Mouse (Mus musculus): Measurements from ENCODE around the gene Rassf3. TPM values are rescaled to one million over a fixed set of nuclear protein-coding genes. Genes with fewer than 3 reads are reported as not detected.

Gene Rassf3
- 23.1 and 26.2 TPM in 2 replicates for polyA plus RNA-seq (2012; rRNA removed; ENCODE audit: low replicate concordance)

DNA sequence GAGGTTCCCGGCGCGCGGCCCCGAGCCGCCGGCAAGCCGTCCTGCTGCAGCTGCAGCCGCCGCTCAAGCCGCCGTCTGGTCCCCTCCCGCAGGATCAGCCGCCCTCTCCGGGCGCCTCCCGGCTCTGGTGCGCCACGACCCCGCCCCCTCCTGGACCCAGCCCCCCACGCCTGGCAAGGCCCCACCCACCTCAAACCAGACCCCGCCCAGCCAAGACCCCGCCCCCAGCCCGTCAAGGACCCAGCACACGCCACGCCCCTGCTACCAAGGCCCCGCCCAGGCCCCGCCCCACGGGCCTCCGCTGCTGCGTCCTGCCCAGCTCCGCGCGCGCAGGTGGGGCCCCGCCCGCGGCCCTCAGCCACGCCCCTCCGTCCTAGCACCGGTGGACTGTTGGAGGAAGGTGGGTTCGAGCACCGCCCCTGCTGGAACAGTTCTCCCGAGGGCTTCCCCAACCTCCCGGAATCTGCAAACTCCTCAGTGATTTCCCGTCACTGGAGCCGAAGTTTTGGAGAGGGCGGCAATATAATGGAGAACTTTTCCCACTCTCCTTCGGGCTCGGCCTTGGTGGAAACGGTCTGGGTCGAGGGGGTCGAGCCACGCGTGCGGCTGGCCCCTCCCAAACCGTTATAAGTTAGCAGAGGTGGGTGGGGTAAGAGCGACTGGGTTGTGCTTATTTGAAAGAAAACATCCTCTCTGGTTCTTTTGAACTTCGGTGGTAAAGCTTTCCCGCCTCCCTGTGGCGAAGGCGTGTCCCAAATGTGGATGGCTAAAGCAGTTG lies at the start of gene Rassf3:
Rassf3 (minus strand) TSS at position 158 of the 778 bp plus-strand sequence.

DNA sequence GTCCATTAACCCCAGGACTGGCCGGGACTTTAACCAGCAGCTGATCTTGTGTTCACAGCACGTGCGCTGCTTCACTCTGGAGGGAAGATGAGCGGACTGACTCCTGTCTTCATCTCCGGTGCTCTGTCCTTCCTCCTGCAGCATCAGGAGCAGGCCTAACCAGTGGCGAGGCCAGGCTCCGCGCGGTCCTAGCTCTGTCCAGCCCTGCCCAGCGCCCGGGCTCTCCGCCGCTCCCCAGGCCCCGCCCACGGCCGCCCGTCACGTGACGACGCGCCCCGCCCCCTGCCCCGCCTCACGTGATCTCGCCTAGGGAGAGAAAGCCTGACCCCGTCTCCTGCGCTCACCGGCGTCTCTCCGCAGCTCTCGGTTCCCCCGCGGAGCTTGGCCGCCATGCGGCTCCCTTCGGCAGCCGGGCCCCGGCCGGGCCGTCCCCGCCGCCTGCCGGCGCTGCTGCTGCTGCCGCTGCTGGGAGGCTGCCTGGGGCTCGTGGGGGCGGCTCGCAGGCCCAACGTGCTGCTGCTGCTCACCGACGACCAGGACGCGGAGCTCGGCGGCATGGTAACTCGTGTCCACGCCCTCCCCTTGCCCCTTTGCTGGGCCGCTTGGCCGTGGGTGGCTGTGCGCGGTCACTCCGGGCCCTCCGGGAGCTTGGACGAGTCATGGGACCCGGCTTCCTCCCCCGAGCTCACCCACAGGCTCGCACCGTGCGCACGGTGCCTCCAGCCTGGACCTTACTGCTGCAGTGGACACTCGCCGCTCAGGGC lies 111.2 kb downstream of the Rassf3 start, which contains the start of gene Gns:
Gns (plus strand) TSS at position 290 of the 764 bp plus-strand sequence.

Other genes starting within 250 kb of the Rassf3 start
- 1.7 and 2.4 TPM in 2 replicates for gene Tbc1d30, start 125.1 kb downstream of the Rassf3 start, polyA plus RNA-seq (2012; rRNA removed; ENCODE audit: low replicate concordance)
- gene Gns, start 111.3 kb downstream of the Rassf3 start, polyA plus RNA-seq (2012; rRNA removed; ENCODE audit: low replicate concordance): 97.5 and 523 TPM in 2 replicates
- gene Tbk1, start 110.4 kb upstream of the Rassf3 start, polyA plus RNA-seq (2012; rRNA removed; ENCODE audit: low replicate concordance): 6.6 and 14.6 TPM in 2 replicates
- 76.0 and 83.4 TPM in 2 replicates for gene Xpot, start 150.0 kb upstream of the Rassf3 start, polyA plus RNA-seq (2012; rRNA removed; ENCODE audit: low replicate concordance)
- 0.06 and 0.07 TPM in 2 replicates for gene D930020B18Rik, start 165.2 kb upstream of the Rassf3 start, polyA plus RNA-seq (2012; rRNA removed; ENCODE audit: low replicate concordance)

All from mammary gland, adult 2 months (tissue).